Mouse (Mus musculus): ENCODE measurements at regions not wholly inside any gene's neighbourhood (a gene's known extent, or its start where the extent isn't known, plus 50 kb on each side); places are given as distances from the start of the nearest gene placed in this dataset.

DNA sequence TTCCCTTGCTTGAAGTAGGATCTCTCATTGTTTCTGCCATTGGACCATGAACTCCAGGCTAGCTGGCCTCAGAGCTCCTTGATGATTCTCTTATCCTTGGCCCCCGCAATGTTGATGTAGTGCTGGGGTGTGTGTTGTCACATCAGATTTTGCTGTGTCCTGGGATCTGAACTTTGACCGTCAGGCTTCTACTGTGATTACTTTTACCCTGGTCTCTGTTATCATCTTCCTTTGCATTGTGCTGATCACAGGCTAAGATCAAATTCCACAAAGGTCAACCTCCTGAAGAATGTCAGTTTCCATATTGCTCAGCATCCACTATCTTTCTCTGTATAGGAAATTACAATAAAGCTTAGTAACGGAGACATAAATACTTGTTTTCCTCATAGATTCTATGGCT, 68.4 kb upstream of the Pou1f1 start:
- no peak for TF ChIP-seq POLR2A (IDR thresholded peaks at IDR 0.05; ENCODE audit: low read depth, low read length)
- TF ChIP-seq UBTF (IDR thresholded peaks at IDR 0.05; ENCODE audit: low read depth, low read length) = no peak
- no peak for TF ChIP-seq RCOR1 (conservative IDR thresholded peaks at IDR 0.05; ENCODE audit: low read depth, low read length)
- no peak for TF ChIP-seq CTCF (conservative IDR thresholded peaks at IDR 0.05 in 1 of 2, IDR thresholded peaks at IDR 0.05 in 1 of 2; ENCODE audit: low read depth in 2 of 2, low read length in 2 of 2)
- no peak for TF ChIP-seq CHD2 (IDR thresholded peaks at IDR 0.05; ENCODE audit: low read length)
- no peak for TF ChIP-seq MXI1 (IDR thresholded peaks at IDR 0.05; ENCODE audit: low read depth, low read length)
- TF ChIP-seq CHD1 (IDR thresholded peaks at IDR 0.05; ENCODE audit: low read depth, low read length) = no peak
- TF ChIP-seq NRF1 (IDR thresholded peaks at IDR 0.05; ENCODE audit: low read depth, low read length) = no peak
- TF ChIP-seq USF2 (conservative IDR thresholded peaks at IDR 0.05; ENCODE audit: low read depth, low read length) = no peak
